Mouse (Mus musculus) heart, adult 8-10 months (tissue): ENCODE measurements at regions not wholly inside any gene's neighbourhood (a gene's known extent, or its start where the extent isn't known, plus 50 kb on each side); places are given as distances from the start of the nearest gene placed in this dataset.

Experiments
- DNase-seq: peaks from one replicate; pipeline ENCODE4 v3.0.0; 2022; ENCODE audit warnings: low spot score

DNA sequence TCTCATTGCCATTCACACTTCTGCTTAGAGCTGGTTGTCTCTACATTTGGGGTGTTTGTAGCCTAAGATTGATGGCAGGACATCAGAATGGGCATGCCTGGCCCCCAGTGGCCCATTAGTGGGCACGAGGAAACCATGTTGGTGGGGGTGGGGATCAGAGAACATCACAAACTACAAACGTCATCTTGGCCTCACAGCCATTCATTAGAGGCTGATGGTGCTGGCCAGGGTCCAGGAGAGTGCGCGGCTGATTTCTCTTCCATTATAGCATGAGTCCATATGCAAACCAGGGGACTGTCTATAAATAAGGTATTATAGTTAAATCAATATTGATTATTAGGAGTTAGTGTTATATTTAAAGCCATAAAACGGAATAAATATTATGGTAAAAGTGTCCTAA is 67.9 kb downstream of the 3100002H09Rik start:
- DNase-seq, result no peak

DNA sequence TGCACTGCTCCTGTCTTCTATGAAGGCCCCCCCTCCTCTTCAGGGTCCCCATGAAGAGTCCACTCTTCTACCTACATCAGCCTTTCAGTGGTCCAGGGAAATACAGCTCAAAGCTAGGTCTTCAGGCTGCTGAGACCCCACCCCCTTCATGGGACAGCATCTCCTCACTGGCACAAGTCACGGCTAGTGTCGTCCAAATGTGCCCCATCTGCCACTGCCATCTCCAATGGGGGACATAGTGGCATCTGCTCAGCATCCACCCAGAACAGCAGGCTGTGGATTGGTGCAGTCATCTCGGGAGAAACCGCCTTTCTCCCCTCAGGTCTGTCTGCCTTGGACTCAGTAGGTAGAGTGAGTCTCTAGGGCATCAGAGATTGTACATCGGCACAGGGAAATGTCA is 72.1 kb downstream of the 3100002H09Rik start:
- DNase-seq, result no peak

DNA sequence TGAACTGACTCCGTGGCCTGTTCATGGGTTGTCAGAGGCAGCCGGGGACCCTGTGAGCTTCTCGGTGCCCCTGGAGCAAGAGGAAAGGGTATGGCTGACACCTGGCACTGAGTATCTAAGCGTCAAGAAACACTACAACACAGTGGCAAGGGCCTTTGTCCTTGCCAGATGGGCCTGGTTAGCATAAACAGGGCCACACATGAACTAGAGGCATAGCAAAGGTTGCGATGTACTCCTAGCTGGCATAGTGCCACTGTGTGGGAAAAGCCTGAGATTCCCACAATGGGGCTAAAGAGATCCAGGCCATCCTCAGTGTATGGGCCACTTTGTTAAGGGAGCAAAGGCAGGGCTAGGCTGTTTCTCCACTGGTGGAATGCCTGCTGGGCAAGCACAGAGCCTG is 72.9 kb downstream of the 3100002H09Rik start:
- no peak for DNase-seq

DNA sequence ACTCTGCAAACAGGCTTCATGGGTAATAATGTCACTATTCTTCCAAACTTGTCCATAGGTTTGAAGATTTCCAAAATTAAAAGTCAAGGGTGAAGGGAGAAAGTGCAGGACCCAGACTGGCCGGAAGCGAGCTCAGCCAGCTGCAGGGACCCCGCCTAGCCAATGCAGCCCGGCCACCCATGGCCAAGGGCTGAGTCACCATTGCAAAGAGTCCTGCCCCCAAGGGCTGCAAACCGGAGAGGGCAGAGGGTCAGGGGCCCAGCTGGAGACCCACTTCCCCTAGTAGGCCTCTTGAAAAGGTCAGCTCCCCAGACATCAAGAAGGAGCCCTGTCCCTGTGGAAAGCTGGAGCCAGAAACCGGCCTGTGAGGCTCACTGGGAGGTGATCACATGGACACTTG is 77.0 kb downstream of the 3100002H09Rik start:
- no peak for DNase-seq

DNA sequence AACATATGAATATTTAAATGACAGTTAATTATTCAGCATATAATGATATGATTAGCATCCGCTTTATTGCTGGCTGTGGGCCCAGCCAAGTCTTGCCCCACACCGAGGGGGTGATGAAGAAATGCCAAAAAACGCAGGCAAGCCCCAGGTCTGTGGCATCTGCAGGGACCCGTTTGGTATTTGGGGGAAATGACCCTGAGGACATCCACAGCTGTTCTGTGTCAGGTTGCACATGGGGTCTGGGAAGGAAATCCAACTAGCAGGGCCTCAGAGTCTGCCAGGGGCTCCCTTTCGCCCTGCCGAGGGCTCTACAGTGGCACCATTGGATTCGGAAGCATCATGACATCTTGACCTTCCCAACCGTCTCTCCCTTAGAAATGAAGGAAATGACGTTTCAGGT is 80.0 kb downstream of the 3100002H09Rik start:
- no peak for DNase-seq

DNA sequence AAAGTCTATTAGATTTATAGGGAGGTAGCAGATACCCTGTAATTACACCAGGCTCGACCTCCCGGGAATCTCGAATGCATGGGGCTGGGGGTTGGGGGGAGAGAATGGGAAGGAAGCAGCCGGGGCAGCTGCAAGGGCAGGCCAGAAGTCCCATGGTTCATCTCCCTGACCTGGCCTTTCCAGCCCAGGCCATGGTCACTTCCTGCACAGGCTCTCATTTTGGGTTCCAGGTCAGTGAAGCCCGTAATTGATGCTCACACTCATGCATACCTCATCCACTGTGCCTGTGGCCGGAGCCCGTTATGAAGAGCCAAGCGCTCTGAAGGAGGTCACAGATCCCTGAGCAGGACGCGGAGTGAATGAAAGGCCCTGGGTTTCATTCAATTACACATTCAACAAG is 83.8 kb downstream of the 3100002H09Rik start:
- DNase-seq, result no peak

DNA sequence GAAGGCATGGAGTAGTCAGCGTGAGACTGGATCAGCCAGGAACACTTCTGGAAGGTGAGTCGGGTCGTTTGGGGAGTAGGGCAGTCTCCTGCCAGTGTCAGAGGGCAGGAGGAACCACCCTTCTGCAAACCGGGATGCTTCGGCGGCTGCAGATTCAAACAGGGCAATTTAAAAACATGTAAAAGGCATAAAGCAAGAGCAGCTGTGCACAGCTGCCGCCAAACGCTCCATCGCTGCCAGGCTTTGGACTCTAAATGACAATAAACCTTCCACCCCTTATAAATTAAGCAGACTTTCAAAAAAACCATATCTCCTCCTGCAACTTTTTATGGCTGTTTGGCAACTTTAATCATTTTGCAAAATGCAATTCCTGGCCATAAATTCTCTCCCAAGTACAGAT is 84.2 kb downstream of the 3100002H09Rik start:
- DNase-seq, result no peak

DNA sequence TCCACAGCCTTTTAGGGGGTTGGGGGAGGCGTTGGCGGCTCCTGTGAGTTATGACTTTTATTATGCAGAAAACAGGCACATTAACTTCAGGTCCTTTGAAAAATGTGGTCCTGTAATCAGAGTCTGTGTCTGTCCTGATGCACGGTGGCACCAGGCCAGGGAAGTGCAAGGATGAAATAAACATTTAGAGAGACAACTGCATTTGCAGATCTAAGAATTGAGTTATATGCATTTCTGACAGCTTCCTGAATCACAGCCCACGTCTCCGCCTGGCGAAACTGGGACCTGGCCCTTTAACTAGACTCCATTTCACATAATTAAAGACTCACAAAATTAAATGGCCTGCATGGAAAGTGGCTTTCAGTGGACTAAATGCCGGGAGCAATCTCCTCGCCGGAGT is 90.3 kb downstream of the 3100002H09Rik start:
- DNase-seq, result no peak

DNA sequence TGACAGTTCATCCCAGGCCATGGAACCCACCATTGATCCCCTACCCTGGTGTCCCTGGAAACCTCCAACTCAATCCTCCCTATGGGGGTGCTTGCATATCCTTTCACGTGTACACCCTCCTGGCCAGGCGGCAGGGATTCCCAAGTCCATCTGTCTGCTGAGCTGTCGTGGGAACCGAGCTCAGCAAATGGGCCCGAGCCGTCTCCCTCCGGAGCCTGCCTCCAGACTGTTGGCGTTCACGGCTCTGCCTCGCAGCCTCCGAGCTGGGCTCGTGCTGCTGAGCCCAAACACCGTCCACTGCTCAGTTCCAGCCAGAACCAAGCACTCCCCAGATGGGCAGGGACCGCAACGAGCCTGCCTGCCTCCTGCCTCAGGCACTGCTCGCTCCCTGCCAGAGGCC is 98.8 kb downstream of the 3100002H09Rik start:
- no peak for DNase-seq

DNA sequence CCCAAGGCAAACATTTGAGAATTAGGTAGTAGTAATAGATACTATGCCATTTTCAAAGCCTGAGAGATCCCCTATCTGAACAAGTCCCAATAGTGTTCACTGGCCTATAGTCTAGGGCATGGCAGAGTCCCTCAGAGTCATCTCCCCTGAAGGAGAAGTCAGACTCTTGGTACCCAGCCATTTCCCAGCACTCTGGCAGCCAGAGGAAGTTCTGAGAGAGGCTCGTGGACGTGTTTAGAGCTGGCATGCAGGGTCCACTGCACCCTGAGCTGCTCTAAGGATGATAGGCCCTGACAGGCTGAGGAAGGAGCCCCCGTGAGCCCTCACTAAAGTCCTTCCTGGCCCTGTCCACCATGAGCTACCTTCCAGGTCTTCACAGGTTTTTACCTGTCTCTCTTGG is 99.8 kb downstream of the 3100002H09Rik start:
- no peak for DNase-seq

DNA sequence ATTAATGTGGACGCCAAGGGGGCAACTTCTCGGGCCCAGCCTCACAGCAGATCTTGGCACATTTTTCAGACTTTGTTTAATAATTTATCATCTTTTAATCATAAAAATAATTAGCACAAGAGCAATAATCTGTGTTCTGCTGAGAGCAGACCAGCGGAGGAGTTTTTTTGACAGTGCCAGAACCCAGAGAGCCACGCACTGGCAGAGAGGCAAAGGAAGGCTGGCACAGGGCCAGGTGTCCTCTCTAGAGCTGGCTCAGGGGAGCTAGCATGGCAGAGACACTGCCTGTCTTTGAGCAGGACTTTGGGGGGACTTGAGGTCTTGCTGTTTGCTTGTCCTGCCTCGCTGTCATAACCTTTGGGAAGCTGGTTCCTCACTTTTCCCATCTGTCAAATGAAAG is 100.9 kb downstream of the 3100002H09Rik start:
- DNase-seq, result peak; percentile 31

DNA sequence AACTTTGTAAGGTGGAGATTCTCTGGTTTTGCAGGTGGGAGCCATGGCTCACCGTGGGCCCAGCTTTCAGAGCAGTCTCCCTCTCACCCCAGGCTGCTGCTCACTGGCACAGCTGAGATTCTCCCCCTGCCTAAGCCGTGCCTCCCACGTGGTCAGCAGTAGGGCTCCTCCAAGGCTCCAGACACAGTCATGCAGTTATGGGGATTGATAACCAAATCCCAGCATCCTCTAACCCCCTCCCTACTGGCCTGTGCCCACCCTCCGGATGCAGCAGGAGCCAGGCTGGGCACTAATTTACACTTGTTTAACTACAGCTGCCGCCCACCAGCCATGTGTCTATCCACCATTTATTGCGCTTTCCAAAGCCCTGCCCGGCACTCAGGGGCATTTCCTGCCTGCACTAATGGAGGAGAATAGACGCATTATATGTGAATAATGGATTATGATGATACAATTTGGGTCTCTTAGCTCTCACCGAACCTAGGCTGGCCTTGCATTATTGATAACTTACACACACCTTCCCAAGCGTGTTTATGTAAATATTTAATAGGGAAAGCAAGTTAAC is 104.4 kb downstream of the 3100002H09Rik start:
- no peak for DNase-seq

DNA sequence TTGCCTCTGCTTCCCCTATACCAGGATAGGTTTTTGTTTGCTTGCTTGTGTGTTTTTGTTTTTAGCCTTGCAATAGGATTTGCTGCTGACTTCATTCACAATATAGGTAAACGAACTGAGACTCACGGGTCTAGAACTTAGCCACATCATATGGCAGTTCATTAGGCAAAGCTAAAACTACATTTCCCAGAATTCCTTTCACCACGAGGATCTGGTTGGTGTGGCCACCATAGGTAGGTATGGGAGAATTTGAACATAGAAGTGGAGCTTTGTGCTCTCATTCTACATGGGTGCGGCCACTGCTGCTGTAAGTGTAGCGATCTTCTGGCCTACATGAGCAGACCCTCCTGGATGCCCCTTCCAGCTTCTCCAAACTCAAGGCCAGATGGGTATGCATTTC is 108.8 kb downstream of the 3100002H09Rik start:
- DNase-seq, result no peak

DNA sequence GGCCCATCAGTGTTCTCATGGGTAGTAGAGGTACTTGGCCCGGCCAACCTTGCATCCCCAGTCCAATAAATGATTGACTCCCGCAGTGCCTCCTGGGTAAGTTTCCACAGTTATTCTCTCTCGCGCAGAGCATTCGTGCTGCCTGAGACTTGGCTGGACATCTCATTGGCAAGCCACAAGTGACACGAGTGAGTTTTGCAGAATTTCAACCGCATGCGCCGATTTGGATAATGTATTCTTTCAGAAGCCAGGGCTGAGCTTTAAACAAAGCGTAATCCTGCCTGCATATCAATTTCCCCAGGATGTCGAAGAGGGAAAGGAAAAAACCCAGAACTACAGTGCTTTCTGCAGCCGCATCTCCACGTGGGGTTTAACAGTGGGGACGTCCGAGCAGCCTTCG is 112.6 kb downstream of the 3100002H09Rik start:
- DNase-seq, result no peak

DNA sequence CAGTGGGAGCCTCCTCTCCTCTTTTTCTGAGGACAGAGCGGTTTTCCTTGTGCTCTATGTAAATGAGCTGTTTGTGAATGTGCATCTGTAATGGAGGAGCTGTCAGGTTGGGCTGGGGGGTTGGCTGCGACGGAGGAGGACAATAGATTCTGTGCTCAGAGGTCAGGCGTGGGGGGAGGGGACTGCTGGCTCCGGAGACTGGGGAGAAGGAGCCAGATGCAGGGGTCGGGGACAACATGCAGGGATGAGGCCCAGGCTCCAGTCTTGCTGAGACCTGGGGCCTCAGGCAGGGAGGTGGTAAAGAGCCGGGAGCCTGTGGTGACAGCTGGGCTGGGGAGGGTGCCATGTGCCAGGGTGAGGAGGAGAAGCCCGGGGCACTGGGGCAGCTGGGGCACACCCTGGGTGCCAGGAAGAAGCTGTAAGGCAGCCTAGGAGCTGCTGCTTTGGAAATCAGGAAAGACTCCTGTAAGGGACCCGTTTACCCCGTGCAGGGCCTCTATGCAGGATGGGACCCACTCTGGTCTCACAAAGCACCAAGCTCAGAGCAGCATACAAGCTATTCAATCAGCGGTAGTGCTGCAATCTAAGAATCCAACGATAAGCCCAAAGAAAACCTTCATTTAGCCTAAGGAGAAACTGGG is 124.5 kb downstream of the 3100002H09Rik start:
- DNase-seq, result no peak

DNA sequence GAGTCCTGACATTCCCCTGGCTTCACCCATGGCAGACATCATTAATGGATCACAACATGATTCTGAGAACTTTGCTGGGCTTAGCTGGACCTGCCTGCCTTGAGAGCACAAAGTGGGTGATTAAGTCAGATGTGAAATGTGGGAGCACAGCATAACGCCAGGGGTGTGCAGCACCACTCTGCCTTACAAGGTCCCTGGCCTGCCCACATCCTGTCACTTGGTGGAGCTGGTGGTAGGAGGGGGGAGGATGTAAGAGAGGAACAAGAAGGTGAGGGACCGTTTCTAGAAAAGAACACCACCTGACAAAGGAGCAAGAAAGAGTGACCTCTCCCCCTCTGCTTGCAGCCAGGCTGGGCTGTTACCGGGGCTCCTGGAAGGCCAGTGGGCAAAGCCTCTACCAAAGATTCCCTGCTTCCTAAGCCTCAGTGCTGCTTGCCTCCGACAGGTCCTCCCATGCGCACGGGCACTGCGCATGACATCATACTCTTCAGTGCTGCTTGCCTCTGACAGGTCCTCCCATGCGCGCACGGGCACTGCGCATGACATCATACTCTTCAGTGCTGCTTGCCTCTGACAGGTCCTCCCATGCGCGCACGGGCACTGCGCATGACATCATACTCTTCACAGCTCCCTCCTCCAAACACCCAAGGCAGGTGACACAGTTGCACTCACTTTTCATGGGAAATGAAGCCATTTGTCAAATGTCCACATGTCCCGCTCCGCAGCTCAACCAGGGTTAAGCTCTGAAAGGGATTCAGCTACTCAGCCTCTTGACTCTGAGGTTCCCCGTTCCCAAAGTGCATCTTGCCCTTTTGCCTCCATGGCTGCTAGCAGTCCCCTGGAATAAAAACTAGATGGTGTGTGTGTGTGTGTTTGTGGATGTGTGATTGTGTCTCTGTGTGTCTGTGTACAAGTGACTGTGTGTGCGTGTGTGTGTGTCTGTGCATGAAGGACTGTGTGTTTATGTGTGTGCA is 125.7 kb downstream of the 3100002H09Rik start:
- DNase-seq, result no peak

DNA sequence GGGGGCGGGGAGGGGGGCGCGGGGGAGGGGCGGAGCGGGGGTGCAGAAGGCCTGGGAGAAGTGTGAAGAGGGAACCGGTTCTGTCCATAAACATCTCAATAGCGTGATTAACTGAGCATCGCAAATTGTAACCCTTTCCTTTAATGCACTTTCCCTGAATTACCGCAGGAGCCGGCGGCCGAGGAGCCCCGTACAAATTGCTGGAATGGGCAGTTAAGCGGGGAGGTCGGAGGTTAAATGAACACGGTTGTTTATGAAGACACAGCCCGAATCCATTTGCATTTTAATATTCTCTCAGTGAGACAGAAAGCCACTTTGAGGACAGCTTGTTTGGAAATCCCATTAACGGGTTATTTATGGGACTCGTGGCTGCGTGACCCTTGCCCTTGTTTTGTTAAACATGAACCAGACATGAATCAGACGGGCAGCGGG is 132.7 kb downstream of the 3100002H09Rik start:
- DNase-seq, result no peak

DNA sequence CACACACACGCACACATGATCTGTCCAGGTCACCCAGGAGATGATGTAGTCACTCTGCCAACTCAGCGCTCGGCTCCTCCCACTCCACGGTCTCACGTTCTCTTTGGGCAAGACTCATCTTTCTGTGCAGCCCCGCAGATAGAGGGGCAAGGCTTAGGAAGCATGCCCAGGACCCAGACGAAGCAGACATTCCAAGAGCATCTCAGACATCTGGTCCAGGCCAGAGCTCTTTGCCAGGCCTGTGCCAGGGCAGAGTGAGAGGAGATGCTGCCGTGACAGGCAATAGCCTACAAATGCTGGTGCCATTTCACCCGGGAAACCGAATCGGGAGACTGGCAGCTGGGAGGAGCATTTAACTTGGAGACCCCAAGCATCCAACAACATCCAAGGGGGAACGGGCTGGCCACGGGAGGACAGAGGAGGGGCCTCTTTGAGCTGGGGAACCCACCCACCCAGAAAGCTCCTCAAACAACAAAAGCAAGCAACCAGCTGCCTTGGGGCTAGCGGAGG is 133.2 kb downstream of the 3100002H09Rik start:
- no peak for DNase-seq

DNA sequence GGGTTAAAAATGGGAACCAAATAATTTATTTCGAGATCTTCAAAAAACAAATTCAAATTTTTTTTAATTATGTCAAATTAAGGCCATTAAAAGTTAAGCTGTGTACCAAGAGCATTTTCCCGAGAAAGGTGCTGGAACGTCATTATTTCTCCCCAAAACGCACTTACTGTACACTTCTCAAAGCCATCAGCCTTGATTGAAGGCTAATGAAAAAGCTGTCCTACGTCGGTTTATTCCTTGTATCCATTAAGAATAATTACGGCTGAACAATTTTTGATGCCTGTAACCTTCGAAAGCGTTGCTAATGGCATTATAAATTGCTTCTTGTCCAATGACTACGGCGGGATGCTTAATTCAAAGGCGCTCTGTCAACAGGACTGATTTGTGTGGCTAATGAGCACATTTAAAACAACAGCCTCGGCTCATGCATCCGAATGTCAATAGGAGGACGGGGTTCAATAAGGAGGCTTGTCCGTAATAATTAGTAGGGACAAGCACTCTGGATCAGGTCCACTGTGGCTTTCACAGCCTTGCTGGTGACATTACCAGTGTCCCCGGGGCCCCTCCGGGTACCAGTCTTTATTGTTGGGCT is 145.3 kb downstream of the 3100002H09Rik start:
- no peak for DNase-seq

DNA sequence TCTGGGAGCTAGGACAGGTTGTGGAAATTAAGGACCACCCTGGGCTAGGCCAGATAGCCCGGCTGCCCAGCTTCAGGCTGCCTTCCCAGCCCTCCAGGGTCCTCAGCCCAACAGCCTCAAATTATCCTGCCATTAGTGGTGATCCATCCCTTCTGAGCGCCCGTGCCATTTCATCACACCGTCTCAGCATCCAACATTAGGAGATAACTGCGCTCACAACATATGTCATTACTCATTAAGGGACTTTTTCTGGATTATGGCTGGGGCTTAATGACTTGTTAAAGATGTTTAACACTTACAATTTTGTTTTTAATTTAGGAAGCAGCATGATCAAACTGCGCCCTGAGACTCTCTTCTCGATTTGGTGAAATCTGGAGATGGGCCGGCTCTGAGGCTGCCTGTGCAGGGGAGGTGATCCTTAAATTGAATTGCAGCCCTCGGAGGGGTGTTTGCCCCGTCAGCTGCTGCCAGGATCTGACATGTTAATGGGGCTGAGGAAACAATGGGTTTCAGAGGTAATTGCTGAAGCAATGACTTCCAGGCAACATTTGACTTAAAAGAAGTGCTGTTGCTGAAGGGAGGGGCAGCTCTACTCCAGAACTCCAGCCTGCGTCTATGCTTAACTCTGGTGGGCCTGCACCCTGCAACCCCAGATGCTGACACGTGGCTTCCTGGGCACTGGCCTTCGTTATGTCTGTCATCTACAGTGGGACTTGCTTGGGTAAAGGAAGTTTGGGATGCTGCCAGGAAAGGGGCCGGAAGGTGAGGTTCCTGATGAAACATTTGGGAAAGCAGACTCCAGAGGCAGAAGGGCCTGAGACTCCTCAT is 154.9 kb downstream of the 3100002H09Rik start:
- DNase-seq, result no peak

DNA sequence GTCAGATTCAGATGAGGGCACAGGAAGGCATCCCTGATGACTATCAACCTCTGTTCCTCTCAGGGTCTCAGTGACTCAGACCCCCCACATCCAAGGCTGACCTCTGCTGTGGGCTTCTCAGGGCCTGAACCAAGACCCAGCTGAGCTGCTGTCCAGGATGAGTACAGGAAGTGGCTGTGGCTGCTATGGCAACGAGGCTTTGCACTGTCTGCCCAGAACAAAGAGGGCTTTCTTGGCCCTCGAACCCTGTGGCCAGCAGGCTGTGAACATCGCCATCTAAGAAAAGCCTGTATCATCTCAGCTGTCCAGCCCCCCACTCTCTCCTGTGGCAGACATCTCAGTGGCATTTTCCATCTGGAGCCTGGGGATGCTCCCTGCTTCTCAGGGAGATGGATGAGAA is 159.5 kb downstream of the 3100002H09Rik start:
- no peak for DNase-seq
